Mouse (Mus musculus) WW6 (cell line): ENCODE results near the gene Cfap70.

Experiments
- DNase-seq: peaks from one replicate; pipeline ENCODE4 v3.0.0-alpha.2; 2013; ENCODE audit warnings: low read depth, low spot score

The Cfap70 gene

GRCm38 (mm10) chr14:20451765-20452331 lies at the start of gene Cfap70:
Gene Cfap70 (minus strand): TSS chr14:20452226.
- DNase-seq = peak; percentile 69

DNA sequence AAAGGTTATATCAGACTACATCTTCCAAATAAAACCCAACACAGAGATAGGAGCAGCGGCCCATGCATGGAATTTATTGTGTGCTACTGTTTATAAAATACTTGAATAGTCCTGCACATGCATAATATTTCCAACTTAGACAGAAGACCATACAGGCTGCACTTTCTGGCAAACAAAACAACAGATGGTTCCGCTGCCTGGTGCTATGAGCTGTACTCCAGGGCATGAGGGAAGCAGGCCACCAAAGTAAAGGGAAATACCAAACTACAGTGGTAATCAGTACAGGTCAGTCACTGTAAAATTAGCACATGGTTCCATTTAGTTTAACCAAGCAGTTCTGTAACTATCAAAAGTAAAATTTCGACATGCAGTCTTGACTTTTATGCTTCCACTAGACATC lies 48.0 kb upstream of the Cfap70 start:
- DNase-seq = no peak

DNA sequence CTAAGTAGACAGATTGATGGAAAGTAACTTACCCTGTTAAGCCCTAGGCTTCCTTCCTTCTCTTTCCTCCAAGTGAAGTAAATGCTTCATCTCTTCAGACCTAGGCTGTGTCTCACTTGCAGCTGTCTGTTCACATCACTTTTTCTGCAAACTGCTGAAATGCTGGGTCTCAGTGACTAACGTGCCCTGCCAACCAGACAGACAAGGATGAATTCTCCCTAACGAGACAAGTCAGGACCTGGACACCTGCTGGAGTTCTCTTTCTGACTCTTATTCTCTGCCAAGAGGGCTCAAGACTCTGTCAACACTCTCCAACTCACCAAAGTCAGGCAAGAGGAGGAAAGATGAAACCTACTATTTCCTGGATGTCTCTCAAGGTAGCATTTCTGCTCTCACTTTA lies 44.6 kb upstream of the Cfap70 start, which contains the start of gene Mss51:
Gene Mss51, minus strand, starts transcription at position 299 of the 400 bp plus-strand sequence.
- DNase-seq = no peak

DNA sequence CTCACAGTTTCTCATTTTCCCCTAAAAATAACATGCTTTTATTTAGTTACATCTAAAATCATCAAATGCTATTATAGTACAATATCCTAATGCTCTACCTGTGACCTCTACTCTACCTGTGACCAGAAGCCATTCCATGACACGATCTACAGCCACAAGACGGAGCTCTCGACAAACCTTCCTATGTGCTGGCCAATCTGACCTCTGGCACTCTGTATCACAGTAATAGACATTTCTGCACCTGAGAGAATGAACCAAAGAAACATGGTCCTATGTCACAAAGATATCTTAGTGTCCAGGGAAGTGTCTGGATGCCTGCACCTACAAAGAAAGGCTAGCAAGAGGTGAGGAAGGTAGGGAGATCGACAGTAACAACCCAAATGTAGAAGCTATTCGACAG lies 34.0 kb upstream of the Cfap70 start:
- DNase-seq = no peak

DNA sequence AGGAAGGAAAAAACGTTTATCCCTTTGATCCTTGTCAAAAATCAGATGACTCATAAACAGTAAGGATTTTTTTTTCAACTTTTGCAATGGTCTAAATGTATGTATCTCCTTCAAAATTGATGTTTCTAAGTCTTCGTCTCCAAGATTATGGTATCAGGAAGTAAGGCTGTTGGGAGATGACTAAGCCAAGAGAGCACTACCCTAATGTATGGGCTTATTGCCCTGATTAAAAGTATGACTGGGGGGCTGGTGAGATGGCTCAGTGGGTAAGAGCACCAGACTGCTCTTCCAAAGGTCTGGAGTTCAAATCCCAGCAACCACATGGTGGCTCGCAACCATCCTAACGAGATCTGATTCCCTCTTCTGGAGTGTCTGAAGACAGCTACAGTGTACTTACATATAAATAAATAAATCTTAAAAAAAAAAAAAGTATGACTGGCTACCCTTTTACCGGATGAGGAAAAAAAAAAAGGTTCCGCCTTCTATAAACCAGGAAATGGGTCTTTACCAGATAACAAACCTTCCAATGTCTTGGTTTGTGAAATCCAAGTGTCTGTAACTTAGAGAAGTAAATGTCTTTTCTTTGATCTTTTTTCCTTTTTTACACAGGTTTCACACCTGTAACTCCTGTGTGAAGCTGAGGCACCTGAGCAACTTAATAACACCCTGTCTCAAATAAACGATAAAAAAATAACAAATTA lies 30.2 kb upstream of the Cfap70 start:
- DNase-seq = no peak

GRCm38 (mm10) chr14:20481211-20481610 lies 29.2 kb upstream of the Cfap70 start:
- no peak for DNase-seq

DNA sequence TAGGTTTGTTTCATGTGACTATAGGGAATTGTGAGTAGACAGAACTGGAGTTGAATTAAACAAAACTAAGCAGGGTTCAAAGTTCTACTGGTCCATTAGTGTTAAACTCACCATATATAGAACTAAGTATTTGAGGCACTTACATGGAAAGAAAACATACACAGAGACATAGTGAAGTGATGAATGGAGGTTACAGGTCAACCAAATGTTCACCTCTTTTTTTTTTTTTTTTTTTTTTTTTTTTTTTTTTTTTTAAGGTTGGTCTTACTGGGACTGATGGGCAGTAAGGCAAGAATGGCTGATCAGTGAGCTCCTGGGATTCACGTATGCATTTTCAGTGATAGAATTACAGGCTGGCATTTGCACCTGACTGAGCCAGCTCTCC lies 28.2 kb upstream of the Cfap70 start:
- DNase-seq = no peak

DNA sequence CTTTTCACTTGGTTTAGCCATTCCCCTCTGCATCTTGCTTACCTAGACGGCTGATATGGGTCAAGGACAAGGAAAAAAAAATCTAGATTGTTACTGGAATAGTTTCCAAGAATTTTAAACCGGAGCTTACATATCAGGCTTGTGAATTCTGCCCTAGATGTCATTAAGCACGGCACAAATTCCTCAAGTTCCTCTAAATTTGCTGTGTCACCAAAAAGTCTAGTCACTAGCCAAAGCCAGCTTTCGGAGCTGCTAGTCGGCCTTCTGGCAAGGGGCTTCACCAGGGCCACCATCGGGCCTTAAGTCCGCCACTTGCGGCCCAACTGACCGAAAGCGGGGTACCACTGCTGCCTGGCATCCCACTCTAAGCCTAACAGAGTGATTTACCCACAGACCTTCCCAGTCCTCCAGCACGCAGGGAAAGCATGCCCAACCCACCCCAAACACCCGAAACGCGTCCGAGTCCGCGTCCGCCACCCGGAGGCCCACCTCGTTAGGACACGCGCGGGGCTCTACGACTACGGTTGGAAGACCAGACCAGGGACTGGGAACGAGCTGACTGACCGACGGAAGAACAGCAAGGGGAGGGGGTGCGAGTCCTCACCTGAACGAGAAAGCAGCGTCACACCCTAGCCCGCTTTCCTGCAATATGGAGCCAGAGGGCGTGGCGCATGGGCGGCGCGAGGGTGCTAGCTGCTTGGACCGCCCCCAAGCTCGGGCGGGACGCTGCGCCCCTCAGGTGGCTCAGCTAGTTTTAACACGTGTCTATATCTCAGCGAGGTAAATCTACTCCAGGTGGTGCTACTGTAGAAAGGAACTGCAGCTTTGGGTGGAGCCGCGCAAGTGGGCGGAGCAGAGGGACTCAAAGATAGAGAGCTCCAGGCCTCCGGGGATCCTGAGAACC lies 27.5 kb upstream of the Cfap70 start, which contains the start of gene Anxa7:
Gene Anxa7, minus strand, starts transcription at position 843 of the 904 bp plus-strand sequence.
- peak; percentile 84 for DNase-seq

- DNase-seq = no peak
Observed at GRCm38 (mm10) chr14:20478801-20479200, 26.8 kb upstream of the Cfap70 start.

- no peak for DNase-seq
Observed at GRCm38 (mm10) chr14:20478385-20478784, 26.4 kb upstream of the Cfap70 start.

GRCm38 (mm10) chr14:20477261-20478025 lies 25.4 kb upstream of the Cfap70 start:
- no peak for DNase-seq

DNA sequence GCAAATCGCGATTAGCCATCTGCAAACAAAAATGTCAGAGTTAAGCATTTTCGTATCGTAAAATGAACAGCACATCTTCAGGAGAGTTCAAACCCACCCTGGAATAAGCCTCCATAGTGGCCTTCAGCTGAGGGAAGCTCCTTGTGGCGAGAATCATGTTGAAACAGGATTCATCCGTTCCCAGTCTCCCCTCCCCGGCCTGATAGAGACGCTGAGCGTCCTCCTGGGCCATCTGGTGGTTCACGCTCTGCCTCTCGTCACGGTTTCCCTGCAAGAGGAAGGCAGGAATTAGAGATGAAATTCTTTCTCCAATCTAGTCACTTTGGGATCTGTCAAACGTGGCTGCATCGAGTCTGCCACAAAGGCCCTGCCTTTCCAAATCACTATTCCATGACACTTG lies 8.2 kb upstream of the Cfap70 start:
- DNase-seq = no peak

- DNase-seq = no peak
Observed at GRCm38 (mm10) chr14:20458378-20458777, 6.4 kb upstream of the Cfap70 start.

- no peak for DNase-seq
Observed at GRCm38 (mm10) chr14:20452929-20453328, 903 bp upstream of the Cfap70 start.

GRCm38 (mm10) chr14:20451302-20451701 lies 724 bp downstream of the Cfap70 start:
- DNase-seq = no peak

- DNase-seq = peak; percentile 14
Observed at GRCm38 (mm10) chr14:20447209-20447608, 4.8 kb downstream of the Cfap70 start.

- DNase-seq = no peak
Observed at GRCm38 (mm10) chr14:20442252-20442651, 9.8 kb downstream of the Cfap70 start.

DNA sequence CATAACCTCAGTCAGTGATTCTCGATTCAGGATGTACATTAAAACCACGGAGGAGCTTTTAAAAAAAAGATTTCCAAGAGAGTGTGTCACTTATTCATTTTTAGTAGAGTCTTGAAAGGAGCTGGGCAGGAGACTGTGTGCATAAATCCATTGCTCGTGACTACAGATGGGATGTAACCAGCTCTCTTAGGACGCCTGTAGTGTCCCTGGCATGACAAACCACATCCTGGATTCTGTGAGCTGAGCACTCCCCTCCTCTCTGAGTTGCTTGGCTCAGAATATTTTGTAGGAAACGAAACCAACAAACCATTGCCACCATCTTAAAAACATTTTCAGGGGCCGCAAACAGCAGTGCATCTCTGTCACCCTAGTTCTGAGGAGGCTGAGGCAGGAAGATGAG lies 15.1 kb downstream of the Cfap70 start:
- no peak for DNase-seq

- no peak for DNase-seq
Observed at GRCm38 (mm10) chr14:20432420-20432819, 19.6 kb downstream of the Cfap70 start.

DNA sequence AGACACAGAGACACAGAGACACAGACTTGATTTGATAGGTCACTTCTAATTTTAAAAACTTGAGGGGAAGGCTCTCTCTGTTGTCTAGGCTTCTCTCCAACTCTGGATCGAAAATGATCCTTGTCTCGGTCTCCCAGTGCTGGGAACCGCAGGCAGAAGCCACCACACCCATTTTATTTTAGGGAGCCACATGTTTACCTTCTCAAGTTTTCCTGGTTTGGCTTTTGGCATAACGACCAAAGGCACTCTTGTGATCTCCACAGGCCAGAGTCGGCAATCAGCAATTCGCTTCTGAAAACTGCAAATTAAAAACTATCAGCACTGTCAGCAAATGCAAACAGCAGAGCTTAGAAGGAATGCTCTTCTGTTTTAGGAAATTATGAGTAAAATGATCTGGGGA lies 20.3 kb downstream of the Cfap70 start:
- no peak for DNase-seq

- DNase-seq = no peak
Observed at GRCm38 (mm10) chr14:20429833-20430232, 22.2 kb downstream of the Cfap70 start.

- no peak for DNase-seq
Observed at GRCm38 (mm10) chr14:20428593-20428992, 23.4 kb downstream of the Cfap70 start.
